Mouse (Mus musculus) lung, postnatal 4 days (tissue): ENCODE results near the gene Cdhr4.

Experiments used
- DNase-seq, 2 experiments: peaks; one replicate each; pipeline ENCODE4 v3.0.0; 2021

The Cdhr4 gene

DNA sequence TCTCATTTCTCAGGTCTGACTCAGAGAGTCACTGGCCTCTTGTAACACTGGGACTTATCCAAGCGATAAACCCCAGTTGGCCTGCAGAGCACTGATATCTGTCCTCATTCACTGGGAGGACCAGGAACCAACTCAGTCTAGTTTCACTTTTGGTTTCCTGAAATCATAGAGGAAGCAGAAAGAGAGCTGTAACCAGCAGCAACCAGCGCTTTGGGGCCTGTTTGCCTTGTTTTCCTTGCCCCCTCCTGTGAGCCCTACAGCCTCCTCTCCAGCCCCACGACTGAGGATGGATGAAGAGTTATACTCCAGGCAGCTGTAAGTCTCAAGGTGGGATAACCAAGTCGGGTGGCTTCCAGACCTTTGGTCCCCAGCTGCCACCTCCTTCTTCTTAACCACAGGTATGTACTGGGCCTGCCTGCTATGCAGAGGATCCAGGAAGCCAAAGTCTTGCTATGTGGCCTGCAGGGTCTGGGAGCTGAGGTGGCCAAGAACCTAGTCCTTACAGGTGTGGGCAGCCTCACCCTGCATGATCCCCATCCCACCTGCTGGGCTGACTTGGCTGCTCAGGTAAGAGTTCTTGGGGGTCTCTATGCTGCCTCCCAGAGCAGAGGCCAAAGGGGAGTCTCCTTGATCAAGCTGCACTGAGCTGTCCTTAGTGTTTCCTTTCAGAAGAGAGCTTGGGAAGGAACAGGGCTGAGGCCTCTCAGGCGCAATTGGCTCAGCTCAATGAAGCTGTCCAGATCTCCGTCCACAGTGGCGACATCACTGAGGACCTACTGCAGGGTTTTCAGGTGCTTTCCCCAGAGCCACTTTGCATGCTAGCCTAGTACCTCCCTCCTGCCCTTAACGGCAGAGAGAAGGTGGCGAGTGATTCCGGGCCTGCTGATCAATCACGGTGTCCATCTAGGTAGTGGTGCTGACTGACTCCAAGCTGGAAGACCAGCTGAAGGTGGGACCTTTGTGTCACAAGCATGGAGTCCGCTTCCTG lies 16.6 kb upstream of the Cdhr4 start, which contains the start of gene Uba7:
Gene Uba7, plus strand, starts transcription at position 107 of the 988 bp plus-strand sequence.
- DNase-seq = peak in 1 of 2 experiments; percentile 39

DNA sequence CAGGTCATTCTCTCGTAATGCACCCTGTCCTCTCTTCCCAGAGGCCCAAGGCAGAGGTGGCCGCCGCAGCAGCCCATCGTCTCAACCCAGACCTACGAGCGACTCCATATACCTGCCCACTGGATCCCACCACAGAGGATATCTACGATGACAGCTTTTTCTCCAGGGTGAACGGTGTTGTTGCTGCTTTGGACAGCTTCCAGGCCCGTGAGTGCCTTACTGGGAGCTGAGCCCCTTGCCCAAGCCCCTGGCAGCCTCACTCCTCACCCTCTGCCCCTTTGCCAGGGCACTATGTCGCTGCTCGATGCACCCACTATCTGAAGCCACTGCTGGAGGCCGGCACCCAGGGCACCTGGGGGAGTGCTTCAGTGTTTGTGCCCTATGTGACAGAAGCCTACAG lies 13.5 kb upstream of the Cdhr4 start:
- no peak for DNase-seq

DNA sequence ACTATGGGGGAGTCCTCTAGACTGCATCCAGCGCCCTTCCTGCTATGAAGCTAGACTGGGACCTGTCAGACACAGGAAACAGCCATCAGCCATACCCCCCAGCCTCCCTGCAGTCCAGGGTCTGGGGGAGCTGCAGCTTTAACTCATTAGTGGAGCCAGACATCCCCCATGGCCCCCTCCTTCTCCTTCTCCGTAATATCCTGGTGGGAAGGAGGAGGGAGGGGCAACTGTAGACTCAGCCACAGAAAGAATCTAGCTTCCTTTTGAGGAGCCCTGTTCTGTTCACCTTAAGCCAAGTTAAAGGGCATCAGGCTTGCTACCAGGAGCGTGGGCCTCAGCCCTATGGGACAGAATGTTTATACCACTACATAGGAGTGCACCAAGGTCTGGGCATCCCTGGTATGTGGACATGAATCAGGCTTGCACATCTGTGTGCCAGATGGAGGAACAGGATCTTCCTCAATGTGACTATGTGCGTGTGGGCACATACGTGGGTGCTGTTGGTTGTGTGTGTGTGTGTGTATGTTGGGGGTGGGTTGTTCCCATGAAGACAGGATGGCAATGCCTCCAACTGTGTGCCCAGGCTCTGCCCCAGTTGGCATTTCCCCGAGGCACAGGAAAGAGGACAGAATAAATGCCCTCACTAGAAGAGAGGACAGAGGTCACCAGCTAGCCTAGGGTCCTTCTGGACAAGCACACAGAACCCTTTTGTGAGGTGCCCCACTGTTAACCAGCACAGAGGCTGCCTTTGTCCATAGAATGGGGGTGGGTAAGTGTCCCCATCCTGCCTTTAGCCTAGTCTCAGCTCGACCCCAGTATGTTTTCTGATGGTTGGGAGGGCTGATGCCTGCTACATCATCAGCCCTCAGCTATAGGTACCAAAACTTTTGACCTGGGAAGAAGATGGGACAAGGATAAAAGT lies 10.4 kb upstream of the Cdhr4 start:
- peak; percentile 65 to 78 for DNase-seq

DNA sequence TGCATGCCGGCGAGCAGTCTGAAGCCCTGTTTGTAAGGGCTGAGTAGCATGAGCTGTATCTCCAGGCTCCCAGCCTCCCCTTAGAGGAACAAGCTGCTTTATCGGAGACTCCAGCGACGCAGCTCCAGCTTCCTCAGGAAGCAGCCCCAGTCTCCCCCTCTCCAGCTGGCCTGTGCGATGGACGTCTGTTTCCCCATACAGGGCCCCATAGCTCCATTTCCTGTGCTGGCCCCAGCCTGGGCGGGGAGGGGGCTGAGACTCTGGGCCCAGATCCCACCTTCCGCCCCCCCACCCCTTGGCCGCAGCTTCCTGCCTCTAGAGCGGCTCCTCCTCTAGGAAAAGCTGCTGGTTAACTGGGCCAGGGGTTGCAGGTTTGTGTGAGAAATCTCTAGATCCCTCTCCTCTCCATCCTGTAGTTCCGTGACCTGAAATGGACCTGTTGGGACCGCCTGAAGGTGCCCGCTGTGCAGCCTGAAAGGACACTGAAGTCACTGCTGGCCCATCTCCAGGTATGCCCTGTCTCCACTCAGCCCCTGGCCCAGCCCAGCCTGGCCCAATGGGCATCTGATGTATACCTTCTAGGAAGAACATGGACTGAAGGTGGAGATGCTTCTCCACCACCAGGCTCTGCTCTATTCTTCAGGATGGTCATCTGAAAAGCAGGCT lies 9.5 kb upstream of the Cdhr4 start, which contains the start of gene Gm20661:
Gene Gm20661, plus strand, starts transcription at position 378 of the 666 bp plus-strand sequence.
- DNase-seq = peak; percentile 88 to 94

DNA sequence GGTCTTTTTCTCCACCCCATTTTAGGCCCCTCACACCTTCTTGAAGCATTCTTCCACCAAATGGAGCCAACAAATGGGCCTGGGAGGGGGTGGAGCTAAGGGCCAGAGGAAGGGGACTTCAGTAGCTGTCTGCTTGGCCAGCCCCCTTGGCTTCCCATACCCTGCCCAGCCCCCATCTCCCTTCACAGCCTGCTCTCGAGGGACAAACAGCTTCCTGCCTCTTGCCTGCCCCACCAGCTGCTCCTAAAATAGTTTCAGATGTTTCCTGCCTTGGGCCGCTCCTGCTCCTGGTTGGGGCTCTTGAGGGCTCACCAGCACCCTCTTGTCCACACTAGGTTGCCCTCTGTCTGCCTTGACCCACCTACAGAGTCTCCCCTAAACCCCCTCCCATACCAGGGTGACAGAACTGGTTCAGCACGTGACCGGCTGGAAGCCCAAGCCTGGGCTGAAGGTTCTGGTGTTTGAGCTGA lies 8.8 kb upstream of the Cdhr4 start:
- DNase-seq = peak; percentile 89 to 96

DNA sequence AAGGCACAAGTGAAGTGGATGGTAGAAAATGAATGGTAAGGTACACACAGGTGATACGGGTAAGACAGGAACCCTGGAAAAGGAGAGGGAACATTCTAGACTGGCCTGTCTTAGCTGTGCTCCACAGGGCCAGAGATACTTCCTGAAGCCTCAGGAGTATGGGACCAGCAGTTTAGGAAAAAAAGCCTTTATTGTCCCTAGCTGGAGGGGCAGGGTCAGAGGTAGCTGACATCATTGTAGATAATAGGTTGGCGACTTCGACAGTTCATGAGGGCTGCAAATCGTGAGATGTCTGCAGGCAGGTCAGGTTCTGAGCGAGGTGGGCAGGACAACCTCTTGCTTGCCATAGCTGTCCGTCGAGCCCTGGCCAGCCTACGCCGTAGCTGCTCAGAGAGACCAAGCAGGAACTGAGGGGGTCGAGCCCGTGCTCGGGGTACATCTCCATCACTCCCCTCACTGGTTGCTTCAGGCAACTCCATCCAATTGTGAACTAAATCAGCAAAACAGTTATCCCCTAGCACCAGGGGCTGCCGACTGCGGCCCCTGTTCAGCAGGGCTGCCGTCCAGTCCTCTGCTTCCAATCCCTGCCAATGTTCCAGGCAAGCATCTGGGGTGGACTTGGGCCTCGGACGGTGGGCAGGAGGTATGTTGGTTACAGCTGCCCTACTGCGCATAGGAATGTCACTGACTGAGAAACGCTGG lies 8.1 kb upstream of the Cdhr4 start:
- peak in 1 of 2 experiments; percentile 34 for DNase-seq

DNA sequence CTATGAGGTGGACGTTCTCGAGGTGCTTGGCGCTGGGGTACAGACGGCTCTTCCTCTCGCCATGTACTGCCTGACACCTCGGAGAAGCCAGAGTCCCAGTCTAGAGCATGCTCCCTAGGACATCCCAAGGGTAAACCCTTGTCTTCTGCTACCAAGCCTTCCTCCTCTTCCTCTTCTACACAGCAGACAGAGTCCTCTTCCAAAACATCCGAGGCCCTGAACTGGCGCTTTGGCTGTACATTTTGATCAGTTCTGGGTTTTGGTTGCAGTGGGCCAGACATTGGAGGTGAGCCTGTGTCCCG lies 7.6 kb upstream of the Cdhr4 start:
- DNase-seq = no peak

DNA sequence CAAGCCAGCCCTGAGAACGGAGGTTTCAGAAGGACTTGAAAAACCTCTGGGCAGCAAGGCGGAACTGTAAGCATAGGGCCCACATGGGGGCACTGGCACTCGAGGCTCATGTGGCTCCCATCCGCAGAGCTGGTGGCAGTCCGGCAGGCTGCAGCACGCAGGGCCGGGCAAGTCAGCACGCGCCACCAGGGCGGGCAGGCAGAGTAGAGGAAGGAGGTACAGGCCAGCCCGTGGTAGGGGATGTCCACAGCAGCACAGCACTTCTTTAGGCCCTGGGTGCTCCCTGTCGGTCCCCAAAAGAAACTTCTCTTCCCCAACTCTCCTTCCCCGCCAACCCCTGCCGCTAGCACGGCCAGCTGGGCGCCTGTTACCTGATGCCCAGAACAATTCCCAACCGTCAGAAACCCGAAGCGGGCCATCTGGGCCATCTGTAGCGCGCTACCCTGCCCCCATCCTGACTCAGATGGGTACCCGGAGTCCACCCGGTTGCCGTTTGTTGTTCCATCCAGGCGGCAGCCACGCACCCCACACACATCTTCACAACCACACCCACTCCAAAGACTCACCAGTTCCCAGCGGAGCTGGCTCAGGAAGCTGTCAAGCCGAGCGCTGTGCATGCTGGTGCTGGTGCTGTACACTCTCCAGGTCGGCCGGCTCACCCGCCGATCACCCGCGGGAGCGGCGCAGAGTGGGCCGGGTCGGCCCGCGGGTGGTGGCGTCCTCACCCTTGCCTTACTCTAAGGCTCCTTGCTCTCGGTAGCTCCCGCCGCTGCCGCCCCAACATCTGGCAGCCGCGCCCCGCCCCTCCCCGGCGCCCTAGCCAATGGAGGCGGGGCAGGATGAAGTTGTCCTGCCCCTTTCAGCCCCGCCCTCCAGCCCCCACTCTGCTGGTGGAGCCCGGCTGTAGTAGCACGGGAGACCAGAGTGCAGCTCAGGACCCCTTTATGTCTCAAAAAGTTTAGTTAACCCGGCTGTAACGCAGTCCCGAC lies 6.9 kb upstream of the Cdhr4 start, which contains the start of gene Inka1:
Gene Inka1, minus strand, starts transcription at position 749 of the 989 bp plus-strand sequence.
- peak; percentile 93 to 95 for DNase-seq

DNA sequence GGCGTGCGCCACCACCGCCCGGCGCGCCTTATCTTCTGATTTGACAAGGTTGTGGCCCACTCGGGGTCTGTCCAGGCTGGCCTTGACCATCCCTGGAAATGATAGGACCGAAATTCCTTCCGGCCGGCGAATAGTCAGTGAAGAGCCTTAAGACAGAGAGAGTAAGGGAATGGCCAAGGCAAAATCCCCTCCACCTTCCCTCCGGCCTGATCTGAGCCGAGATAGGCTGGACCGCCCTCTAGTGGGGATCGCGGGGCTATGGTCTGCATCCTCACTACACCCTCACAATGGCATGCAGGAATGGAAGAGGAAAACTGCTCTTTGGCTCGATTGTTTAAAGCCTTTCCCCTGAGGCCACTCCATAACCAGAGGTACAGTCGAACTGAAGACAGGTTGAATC lies 5.9 kb upstream of the Cdhr4 start:
- DNase-seq = peak; percentile 87 to 91

DNA sequence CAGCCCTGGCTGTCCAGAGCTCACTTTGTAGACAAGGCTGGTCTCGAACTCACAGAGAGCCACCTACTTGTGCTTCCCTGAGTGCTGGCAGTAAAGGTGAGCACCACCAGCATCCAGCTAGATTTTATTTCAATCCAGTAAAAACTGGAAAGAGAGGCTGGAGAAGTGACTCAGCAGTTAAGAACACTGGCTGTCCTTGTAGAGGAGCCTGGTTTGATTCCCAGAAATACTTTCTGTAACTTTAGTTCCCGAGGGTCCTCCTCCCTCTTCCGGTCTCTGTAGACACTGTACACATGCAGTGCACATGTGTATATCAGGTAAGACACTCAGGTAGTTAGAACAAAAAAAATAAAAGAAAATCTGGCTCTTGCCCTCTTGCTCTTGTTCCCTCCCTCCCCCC lies 4.3 kb upstream of the Cdhr4 start:
- no peak for DNase-seq

DNA sequence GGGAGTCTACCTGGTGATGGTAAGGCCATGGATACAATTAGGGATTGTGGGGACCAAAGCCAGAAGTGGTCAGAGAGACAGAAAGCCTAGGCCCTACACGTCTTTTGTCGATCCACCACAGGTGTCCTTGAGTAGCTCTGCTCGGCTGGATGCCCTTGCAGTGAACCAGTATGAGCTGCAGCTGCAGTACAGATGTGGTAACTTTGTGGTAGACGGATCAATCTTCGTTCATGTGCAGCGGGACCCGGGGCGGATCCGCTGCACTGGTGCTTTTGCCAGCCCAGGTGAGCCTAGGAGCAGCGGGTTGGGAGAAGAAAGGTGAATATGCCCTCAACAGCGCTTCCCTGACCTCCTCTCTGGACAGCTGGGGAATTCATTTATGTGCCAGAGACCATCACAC lies 716 bp downstream of the Cdhr4 start:
- DNase-seq = no peak

DNA sequence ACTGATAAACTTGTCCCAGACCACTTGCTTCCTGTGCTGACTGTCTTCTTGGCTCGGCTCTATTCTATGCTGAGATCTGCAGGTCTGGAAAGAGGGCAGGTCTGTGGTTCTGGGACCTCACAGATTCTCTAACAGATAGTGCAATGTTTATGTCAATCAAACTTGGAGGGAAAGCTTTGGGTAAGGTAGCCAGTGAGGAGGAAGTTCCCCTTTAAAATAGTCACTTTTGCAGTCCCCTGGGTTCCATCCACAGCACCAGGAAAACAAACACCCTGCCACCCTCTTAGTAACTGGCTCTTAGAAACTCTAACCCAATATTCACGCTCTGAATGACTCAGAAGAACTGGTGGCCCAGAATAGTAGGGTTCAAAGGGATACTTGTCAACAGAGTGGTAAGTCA lies 2.2 kb downstream of the Cdhr4 start:
- DNase-seq = no peak

DNA sequence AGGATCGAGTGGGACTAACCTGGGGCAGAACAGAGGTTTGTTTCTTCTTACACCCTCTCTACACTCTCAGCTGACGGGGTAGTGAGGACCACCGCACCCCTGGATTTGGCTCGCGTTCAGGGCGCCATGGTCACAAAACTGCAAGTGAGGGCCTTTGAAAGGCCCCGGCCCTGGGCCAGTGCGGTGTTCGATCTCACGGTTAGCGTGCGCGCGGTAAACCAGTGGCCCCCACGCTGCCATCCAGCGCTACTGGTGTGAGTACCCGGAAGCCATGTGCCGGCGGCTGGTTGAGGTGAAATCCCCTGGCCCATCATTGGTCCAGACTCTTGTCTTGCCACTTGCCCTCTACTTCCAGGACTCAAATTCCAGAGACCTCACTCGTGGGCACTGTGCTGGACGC lies 3.2 kb downstream of the Cdhr4 start:
- no peak for DNase-seq

DNA sequence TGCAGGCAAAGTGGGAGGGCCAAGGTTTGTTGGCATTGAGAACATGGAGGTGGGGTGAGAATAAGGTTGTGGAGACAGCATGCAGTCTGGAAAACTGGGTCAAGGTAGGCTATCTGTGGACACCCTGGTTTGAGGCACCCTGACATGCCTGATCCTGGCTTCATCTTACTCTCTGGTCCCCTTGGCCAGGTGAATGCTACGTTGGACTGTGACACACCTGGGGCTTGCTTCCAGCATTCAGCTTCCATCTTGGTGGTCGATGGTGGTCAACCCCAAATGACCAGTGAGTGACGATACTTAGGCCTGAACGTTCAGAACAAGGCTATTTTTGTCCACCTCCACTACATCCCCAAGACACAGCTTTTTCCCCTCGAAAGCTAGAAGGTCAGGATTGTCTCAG lies 3.8 kb downstream of the Cdhr4 start, which contains the start of gene Gm20662:
Gene Gm20662, plus strand, starts transcription at position 301 of the 400 bp plus-strand sequence.
- DNase-seq = no peak

DNA sequence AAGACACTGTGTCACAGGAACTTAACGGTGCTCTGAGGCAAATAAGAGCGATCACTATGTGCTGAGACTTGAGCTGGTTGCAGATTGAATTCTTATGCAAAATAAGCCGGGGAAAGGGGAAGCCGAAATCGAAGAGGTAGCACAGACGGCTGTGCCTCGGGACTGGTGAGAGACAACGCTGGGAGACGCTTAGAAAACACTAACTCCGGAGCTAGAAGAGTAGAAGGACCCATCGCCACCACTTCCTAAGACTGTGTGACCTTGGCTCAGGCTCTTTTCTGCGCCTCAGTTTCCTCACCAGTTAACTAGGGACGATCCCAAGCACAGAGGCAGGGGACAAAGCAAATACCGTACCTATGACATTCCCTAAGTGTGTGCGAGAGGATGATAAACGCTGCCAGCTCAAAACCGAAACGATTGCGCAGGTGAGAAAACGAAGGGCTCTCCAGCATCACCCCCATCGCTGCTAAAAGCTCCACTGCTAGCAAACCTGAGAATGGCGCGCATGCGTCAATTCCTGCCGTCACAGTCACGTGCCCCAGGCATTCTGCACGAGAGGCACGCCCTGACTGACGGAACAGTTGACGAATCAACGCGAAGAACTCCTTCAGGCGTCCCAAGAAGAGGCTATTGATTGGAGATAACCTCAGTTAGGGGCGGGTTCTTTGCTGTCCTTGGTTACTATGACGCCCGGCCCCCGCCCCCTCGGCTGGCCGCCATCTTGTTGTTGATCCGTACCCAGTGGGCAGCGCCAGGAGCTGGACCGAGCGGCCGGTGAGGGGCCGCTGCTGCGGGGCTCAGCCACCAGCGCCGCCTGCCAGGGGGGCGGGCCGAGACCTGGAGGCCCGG lies 9.8 kb downstream of the Cdhr4 start, which contains the start of gene Ip6k1:
Gene Ip6k1, plus strand, starts transcription at position 580 of the 849 bp plus-strand sequence.
- peak; percentile 99 to 100 for DNase-seq

DNA sequence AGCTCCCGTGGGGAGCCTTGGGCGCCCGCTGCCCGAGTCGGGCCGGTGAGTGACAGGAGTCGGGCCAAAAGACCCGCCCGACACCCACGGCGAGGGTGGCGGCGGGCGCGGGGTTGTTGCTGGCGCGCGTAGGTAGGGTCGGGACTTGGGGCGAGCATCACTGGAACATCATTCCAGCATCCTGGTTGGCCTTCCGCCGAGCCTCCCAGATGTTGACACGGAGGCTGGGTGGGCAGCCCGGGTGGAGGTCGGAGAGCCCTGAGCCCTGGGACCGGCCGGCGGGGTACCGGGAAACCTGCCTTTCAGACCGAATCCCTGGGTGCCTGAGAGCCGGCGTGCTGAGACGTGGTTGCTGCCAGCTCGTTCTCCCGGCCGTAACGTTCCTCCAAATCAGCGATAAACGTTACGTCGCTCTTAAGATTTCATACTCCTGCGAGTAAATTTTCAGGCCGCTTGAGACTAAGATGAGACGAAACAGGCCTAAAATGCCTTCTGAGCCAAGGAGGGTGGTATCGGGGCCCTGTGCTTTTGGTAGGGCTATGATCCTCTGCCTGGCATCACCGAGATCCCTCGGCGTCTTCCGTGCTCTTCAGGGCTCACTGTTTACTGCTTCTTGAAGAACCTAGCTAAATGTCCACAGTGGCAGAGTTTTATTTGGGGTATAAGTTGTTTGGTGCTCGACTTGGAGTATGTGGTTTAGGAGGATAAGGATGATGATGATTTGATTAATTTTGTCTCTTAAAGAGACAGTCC lies 10.7 kb downstream of the Cdhr4 start:
- no peak for DNase-seq

DNA sequence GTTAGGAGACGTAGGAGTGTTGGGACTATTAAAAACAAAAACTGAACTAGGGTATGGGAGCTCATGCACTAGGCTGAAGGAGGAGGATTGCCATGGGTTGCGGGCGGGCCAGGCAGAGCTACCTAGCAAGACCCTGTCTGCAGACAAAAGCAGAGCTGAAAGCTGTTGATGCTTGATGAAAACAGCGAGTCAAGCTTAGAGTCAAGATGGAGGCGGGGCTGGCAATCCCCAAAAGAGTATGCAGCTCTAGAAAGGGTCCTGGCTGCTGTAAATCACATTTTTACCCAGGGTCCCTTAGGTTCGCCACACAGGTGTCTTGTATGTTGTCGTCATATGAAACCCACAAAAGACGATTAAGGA lies 11.2 kb downstream of the Cdhr4 start:
- DNase-seq = peak in 1 of 2 experiments; percentile 20

DNA sequence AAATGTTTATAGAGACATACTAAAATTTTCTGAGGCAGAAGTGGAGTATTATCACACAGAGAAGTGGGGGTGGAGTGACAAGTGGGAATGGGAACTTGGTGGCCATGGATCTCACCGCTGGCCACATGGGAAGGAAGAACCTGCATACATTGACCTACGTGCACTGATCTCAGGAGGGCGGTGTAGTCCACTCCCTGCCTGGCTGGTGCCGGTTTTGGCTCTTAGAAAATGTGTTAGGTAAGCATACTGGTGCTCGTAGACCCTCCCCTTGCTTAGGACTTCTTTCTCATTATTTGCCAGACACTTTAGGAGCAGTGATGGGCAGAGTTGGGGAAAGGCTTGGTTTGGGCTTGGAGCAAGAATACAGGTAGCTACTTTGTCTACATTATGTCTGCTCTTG lies 15.7 kb downstream of the Cdhr4 start:
- no peak for DNase-seq

DNA sequence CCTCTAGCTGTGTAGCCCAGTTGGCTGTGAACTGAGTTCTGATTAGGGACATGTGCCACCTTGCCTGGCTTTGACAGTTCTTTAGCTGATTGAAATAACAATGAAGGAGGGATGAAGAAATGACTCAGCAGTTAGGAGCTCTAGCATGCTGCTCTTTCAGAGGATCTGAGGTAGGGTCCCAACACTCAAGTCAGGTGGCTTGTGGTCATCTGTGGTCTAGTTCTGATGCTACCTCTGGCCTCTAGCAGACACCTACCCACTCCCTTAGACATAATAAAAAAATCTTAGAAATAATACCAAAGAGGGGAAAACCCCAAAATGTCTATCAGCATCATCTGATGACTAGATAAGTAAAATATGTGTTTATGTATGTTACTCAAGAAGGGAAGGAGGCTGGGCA lies 18.1 kb downstream of the Cdhr4 start:
- DNase-seq = no peak
